Mouse (Mus musculus) heart, embryonic 16.5 days (tissue): ENCODE data around the gene Hspbap1. TPM values are rescaled to one million over a fixed set of nuclear protein-coding genes. Genes with fewer than 3 reads are reported as not detected.

ENCODE experiments used
- ATAC-seq: fragments of 200-750 bp; cut with Nextera tagmentation; replicated peaks from 2 replicates; pipeline ENCODE4 v1.8.0; 2017; ENCODE audit warnings: moderate number of reproducible peaks; ENCODE audit not compliant: insufficient read depth, low FRiP score; ENCODE audit errors: extremely low read depth
- H3K27ac ChIP-seq: fragments of 300-500 bp; sonication (generic); 2 replicates; pipeline ENCODE4 v1.5.1; 2014; ENCODE audit warnings: mild to moderate bottlenecking, low read length, control low read depth, moderate library complexity
- H3K27me3 ChIP-seq: fragments of 300-500 bp; sonication (generic); 2 replicates; pipeline ENCODE4 v1.6.1; 2014; ENCODE audit warnings: low read length, mixed read lengths; ENCODE audit not compliant: control insufficient read depth, insufficient read depth
- H3K36me3 ChIP-seq: fragments of 300-500 bp; sonication (generic); 2 replicates; pipeline ENCODE4 v1.6.1; 2014; ENCODE audit not compliant: control insufficient read depth, insufficient read depth
- H3K4me1 ChIP-seq: fragments of 300-500 bp; sonication (generic); 2 replicates; pipeline ENCODE4 v1.6.1; 2014; ENCODE audit warnings: low read length, mixed read lengths; ENCODE audit not compliant: control insufficient read depth, insufficient read depth
- H3K4me2 ChIP-seq: fragments of 300-500 bp; sonication (generic); 2 replicates; pipeline ENCODE4 v1.6.1; 2014; ENCODE audit warnings: low read depth, mild to moderate bottlenecking, control low read depth, low read length
- H3K4me3 ChIP-seq: fragments of 300-500 bp; sonication (generic); 2 replicates; pipeline ENCODE4 v1.5.1; 2014; ENCODE audit warnings: mild to moderate bottlenecking, control low read depth, low read length
- H3K9ac ChIP-seq: fragments of 300-500 bp; sonication (generic); 2 replicates; pipeline ENCODE4 v1.6.1; 2014; ENCODE audit warnings: low read length, control low read depth
- H3K9me3 ChIP-seq: fragments of 300-500 bp; sonication (generic); replicated peaks from 2 replicates; pipeline ENCODE4 v1.6.1; 2016; ENCODE audit warnings: low read length; ENCODE audit not compliant: control insufficient read depth
- WGBS: fragments of 180-500 bp; shearing (Covaris S2); extraction: QIAGEN DNeasy Blood & Tissue Kit; methylation state at CpG from one replicate; pipeline ENCODE4 v1.1.7; 2014; 5-methylcytosine and 5-hydroxymethylcytosine counted together
- polyA plus RNA-seq: library from polyadenylated mRNA; unstranded; fragments of >200 nt; fragmentation: Nextera tagmentation; extraction: Ambion mirVana; gene quantifications from 2 replicates; pipeline ENCODE4 v1.2.1, GENCODE M21; 2015

The Hspbap1 gene
- polyA plus RNA-seq, 1 experiment from 2014 or later, result 9.4 TPM

DNA sequence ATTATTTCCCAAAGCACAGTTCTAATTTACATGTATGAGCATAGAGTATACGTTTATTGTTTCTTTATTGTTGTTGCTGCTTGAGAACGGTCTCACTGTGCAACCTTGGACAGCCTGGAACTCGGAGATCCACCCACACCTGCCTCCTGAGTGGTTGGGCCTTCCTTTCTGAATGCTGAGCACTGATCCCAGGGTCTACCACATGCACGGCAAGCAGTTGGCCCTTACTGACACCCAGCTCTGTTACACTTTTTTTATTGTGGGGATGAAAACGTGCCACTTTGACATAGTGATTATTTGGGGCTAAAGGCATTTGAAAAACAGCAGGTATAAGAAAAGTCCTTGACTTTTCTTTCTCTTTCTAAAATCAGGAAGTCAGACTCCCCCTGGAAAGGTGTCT is 11.5 kb downstream of the Hspbap1 start:
- Histone ChIP-seq H3K27ac (no peak overlapping the region), H3K4me2 (no peak overlapping the region), H3K4me1 (peaks cover 14% of the 10 kb centered on the region), H3K36me3 (no peaks in the 10 kb centered on the region), H3K27me3 (no peaks in the 10 kb centered on the region), H3K4me3 (no peak overlapping the region), H3K9me3 (no peaks in the 10 kb centered on the region), H3K9ac (no peak overlapping the region)
- 83% methylated on average over 5 of the region's 5 CpGs for WGBS
- ATAC-seq, result no peak

DNA sequence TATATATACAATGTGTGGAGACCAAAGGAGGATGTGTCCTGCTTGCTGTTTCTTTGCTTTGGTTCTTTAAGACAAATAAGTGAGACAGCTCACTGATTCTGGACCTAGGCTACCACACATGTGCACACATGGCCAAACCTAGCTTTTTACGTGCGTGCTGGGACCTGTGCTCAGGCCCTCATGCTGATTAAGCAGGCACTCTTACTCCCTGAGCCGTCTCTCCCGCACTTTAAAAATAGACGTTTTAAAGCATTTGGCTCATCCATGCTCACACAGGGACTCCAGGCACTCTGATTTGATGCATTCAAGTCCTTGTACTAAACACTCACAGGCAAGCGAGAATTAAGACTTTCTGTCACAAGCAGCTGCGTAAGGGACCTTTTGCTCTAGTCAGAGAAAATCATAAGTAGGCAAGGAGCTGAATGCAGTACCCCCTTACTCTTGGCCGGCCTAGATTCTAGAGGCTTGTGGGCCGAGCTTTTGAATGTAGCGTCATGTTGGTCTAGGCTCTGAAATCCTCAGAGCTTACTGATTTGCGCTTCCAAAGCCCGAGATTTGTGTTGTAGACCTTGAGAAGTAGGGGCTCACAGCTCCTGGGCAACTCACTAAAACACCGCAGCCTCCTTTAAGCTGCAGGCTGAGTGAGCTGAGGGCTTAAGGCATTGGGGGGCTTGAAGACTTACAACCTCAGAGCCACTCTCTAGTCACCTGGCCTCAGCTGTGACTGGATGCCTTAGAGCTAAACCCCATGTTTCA is 12.5 kb downstream of the Hspbap1 start:
- Histone ChIP-seq H3K27me3 (no peaks in the 10 kb centered on the region), H3K36me3 (peaks cover 2% of the 10 kb centered on the region; the same call in 1 of the 2 replicates), H3K4me2 (no peak overlapping the region), H3K4me3 (no peak overlapping the region), H3K4me1 (peaks cover 10% of the 10 kb centered on the region), H3K9me3 (no peaks in the 10 kb centered on the region), H3K9ac (peak overlapping the region; percentile 20; the same call in 1 of the 2 replicates), H3K27ac (no peak overlapping the region)
- WGBS, result 70% methylated on average over 13 of the region's 13 CpGs
- no peak for ATAC-seq

DNA sequence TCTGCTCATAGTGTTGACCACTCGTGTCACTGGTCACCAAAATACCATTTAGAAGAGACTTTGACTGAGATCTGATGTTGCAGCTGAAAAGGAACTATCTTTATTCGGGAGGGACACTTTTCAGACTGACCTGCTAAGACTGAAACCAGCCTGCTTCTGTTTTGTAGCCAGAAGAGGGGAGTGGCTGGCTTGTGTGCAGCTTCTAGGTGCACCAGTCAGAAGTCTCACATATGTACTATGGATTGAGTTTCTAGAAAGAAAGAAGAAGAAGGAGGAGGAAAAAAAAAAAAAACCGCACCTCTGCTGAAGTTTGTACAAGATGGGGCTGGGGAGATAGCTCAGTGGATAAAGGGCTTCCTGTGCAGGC is 13.0 kb downstream of the Hspbap1 start:
- ATAC-seq, result no peak
- no peaks in the 10 kb centered on the region for H3K9me3 ChIP-seq
- H3K4me1 ChIP-seq, result peaks cover 10% of the 10 kb centered on the region
- H3K36me3 ChIP-seq, result peaks cover 3% of the 10 kb centered on the region; the same call in 1 of the 2 replicates
- no peaks in the 10 kb centered on the region for H3K27me3 ChIP-seq
- no peak overlapping the region for H3K27ac ChIP-seq
- no peak overlapping the region for H3K4me2 ChIP-seq
- no peak overlapping the region for H3K4me3 ChIP-seq
- 76% methylated on average over 3 of the region's 3 CpGs for WGBS
- no peak overlapping the region for H3K9ac ChIP-seq

DNA sequence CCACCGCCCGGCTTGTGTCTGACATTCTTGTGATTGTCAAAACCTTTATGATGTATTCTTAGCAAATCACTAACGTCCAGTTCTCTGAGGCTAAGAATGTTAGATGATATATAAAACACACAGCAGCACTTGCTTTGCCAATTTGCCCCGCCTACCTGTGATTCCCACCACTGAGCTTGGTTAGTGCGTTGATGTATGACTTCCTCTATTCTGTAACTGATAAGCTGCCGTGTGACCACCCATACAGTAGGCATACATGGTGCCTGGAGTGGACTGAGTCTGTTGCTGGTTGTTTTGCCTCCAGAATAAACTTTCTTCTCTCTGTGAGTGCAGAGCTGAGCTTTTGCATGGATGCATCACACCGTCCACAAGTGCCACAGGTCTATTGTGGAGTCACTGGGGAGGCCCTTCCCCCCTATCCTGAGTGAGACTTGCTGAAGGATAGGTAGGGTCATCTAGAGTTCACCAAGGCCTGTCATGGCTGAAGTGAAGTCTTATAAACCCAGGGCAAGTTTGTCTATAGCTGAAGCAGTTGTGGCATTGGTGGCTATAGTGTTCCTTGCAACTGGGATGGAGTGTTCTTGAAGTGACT is 14.1 kb downstream of the Hspbap1 start:
- no peak for ATAC-seq
- H3K4me2 ChIP-seq, result no peak overlapping the region
- no peak overlapping the region for H3K4me3 ChIP-seq
- peaks cover 10% of the 10 kb centered on the region for H3K4me1 ChIP-seq
- peaks cover 3% of the 10 kb centered on the region; the same call in 1 of the 2 replicates for H3K36me3 ChIP-seq
- H3K9ac ChIP-seq, result no peak overlapping the region
- H3K27ac ChIP-seq, result no peak overlapping the region
- 55% methylated on average over 7 of the region's 7 CpGs for WGBS
- H3K27me3 ChIP-seq, result no peaks in the 10 kb centered on the region
- no peaks in the 10 kb centered on the region for H3K9me3 ChIP-seq

DNA sequence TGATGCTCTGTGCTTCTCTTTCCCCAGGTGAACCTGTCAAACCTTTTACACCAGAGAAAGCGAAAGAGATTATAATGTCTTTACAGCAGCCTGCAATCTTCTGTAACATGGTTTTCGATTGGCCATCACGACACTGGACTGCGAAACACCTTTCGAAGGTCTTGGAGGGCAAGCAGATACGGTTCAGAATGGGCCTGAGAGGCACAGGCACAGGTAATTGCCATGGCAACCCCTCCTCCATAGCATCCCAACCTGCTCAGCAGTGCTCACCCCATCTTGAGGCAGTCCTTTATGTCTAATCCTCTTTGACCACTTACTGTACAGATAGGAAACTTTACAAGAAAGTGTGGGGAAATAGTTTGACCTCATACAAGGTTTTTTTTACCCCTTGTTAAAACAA is 17.0 kb downstream of the Hspbap1 start:
- H3K4me1 ChIP-seq, result peaks cover 10% of the 10 kb centered on the region
- no peak overlapping the region for H3K9ac ChIP-seq
- H3K27me3 ChIP-seq, result no peaks in the 10 kb centered on the region
- H3K9me3 ChIP-seq, result no peaks in the 10 kb centered on the region
- no peak overlapping the region for H3K4me2 ChIP-seq
- WGBS, result 87% methylated on average over 6 of the region's 6 CpGs
- H3K4me3 ChIP-seq, result no peak overlapping the region
- H3K36me3 ChIP-seq, result peaks cover 3% of the 10 kb centered on the region; the same call in 1 of the 2 replicates
- no peak for ATAC-seq
- H3K27ac ChIP-seq, result no peak overlapping the region

DNA sequence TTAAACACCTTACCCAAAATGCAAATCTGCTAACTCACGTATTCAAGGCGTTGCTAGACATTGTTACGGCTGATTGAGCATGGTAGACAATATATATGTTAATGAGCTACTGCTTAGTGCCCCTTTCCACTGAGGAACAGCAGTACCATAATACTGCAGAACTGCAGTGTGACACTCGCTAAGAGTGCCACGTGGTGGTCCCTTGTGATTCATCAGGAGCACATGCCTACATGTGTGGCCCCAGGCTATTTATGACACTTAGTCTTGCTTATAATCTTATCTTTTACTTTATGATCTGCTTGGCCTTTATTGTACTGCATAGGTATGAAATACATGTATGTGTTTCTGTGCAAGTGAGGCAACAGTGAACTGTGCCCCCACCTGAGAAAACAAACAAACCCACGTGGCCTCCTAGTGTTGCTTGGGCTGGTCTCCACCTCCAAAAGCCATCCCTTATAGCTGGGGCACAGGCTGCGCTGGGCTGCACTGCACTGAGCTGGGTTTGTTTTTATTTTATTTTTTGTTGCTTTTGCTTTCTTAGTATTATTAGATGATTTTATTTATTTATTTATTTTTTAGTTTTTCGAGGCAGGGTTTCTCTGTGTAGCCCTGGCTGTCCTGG is 17.5 kb downstream of the Hspbap1 start:
- no peaks in the 10 kb centered on the region for H3K9me3 ChIP-seq
- no peak overlapping the region for H3K9ac ChIP-seq
- H3K27ac ChIP-seq, result peak overlapping the region; percentile 80; the same call in 1 of the 2 replicates
- WGBS, result 82% methylated on average over 8 of the region's 8 CpGs
- ATAC-seq, result no peak
- H3K4me1 ChIP-seq, result peaks cover 9% of the 10 kb centered on the region
- H3K27me3 ChIP-seq, result no peaks in the 10 kb centered on the region
- H3K36me3 ChIP-seq, result peaks cover 3% of the 10 kb centered on the region; the same call in 1 of the 2 replicates
- no peak overlapping the region for H3K4me3 ChIP-seq
- H3K4me2 ChIP-seq, result no peak overlapping the region

DNA sequence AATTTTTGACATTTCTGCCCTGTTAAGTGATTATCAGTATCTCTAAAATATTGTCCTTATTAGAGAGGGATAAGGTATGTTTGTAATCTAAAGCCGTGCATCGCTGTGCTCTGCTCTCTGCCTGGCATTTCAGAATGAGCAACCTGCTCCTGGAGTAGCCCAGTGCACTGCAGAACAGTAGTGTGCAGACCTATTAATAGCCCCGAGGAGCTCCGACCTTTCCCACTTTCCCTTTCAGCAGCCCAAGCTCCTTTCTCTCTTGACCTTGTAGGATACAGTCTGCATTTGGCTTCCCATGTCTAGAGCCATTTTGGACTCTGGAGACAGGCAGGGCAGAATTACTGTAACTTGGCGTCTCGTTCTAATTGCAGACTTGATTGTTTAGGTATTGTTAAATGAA is 18.2 kb downstream of the Hspbap1 start:
- 55% methylated on average over 6 of the region's 6 CpGs for WGBS
- H3K4me3 ChIP-seq, result no peak overlapping the region
- H3K27me3 ChIP-seq, result no peaks in the 10 kb centered on the region
- H3K9me3 ChIP-seq, result no peaks in the 10 kb centered on the region
- no peak overlapping the region; the same call in 1 of the 2 replicates for H3K4me2 ChIP-seq
- H3K27ac ChIP-seq, result peak overlapping the region; percentile 80
- peak; percentile 85 for ATAC-seq
- no peak overlapping the region for H3K9ac ChIP-seq
- peaks cover 5% of the 10 kb centered on the region for H3K4me1 ChIP-seq
- H3K36me3 ChIP-seq, result peaks cover 3% of the 10 kb centered on the region; the same call in 1 of the 2 replicates

DNA sequence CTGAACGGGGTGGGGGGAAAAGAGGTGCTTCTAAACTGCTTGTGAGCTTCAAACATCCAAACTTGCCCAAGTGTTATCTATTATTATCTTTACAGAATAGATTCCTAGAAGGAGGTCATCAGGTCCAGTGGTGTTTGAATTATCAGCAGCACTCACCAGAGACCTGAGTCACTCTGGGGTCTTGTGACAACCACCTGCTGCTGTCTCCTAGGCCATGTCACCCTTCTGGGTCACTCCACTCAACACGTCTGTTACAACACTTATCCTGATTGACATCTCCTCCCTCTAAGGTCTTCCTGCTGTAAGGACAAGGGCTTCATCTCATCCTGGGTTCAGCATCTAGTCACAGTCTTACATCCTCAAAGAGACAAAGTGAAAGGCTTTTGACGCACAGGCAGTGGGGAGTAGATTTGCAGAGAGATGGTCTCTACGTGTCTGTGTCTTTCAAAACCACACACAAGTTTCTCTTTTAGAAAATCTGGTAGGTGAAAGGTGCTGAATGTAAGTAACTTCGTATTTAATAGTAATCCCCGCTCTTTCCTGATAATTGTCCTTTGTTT is 21.9 kb downstream of the Hspbap1 start:
- 83% methylated on average over 6 of the region's 6 CpGs for WGBS
- Histone ChIP-seq H3K9me3 (no peaks in the 10 kb centered on the region), H3K4me3 (no peak overlapping the region), H3K9ac (no peak overlapping the region), H3K4me2 (no peak overlapping the region), H3K27me3 (no peaks in the 10 kb centered on the region), H3K4me1 (no peaks in the 10 kb centered on the region), H3K36me3 (peaks cover 3% of the 10 kb centered on the region; the same call in 1 of the 2 replicates), H3K27ac (no peak overlapping the region)
- no peak for ATAC-seq

DNA sequence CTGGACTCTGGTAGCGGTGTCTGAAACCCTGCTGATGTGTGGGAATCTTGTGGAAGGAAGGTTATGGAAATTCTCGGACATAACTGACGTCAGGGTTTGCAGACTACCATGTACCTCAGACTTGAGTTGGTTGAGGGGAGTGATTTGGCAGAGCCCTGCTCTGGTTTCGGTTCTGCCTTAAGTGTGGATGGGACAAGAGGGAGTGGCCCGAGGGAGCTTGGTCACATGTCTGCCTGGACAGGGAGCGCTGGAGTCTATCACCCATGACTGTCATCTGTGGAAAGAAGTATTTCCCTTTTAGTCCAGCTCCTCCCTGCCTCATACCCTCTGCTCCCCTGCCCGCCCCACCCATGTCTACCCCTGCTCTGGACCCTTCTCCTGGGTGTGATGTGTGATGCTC is 32.0 kb downstream of the Hspbap1 start:
- WGBS, result 68% methylated on average over 7 of the region's 7 CpGs
- H3K9ac ChIP-seq, result no peak overlapping the region
- no peak for ATAC-seq

More for the DNA sequence above, 32.0 kb downstream of the Hspbap1 start:
- Histone ChIP-seq H3K36me3 (peaks cover 11% of the 10 kb centered on the region), H3K27me3 (no peaks in the 10 kb centered on the region), H3K27ac (no peak overlapping the region), H3K4me2 (no peak overlapping the region), H3K4me1 (peaks cover 4% of the 10 kb centered on the region; the same call in 1 of the 2 replicates), H3K9me3 (peaks cover 4% of the 10 kb centered on the region), H3K4me3 (no peak overlapping the region)
